Mouse (Mus musculus) stomach, postnatal 0 days (tissue): ENCODE measurements at regions not wholly inside any gene's neighbourhood (a gene's known extent, or its start where the extent isn't known, plus 50 kb on each side); places are given as distances from the start of the nearest gene placed in this dataset.

ENCODE experiments used
- CTCF ChIP-seq: IDR thresholded peaks from 2 replicates; pipeline ENCODE4 v1.5.1; 2016; ENCODE audit warnings: antibody characterized with exemption, low read depth, mild to moderate bottlenecking, moderate library complexity
- EP300 ChIP-seq: optimal IDR thresholded peaks from 2 replicates; pipeline ENCODE3; 2016; ENCODE audit warnings: antibody characterized with exemption

GRCm38 (mm10) chr5:64698458-64699116, 104.6 kb upstream of the Klf3 start:
- no peak for TF ChIP-seq CTCF
- TF ChIP-seq EP300 = no peak
